Mouse (Mus musculus) forebrain, embryonic 11.5 days (tissue): Measurements from ENCODE around the gene Sorcs3. TPM values are rescaled to one million over a fixed set of nuclear protein-coding genes. Genes with fewer than 3 reads are reported as not detected.

Source experiments
- ATAC-seq: fragments of 200-750 bp; cut with Nextera tagmentation; replicated peaks from 2 replicates; pipeline ENCODE4 v1.8.0; 2017; ENCODE audit warnings: moderate TSS enrichment; ENCODE audit not compliant: low FRiP score
- DNase-seq: peaks from one replicate; pipeline ENCODE4 v3.0.0-alpha.2; 2017; ENCODE audit warnings: low spot score
- H3K27ac ChIP-seq: fragments of 300-500 bp; sonication (generic); 2 replicates; pipeline ENCODE4 v1.5.1; 2014; ENCODE audit warnings: low read depth, low read length
- H3K27me3 ChIP-seq: fragments of 300-500 bp; sonication (generic); 2 replicates; pipeline ENCODE4 v1.6.1; 2014; ENCODE audit warnings: mild to moderate bottlenecking, low read length, mixed read lengths; ENCODE audit not compliant: control insufficient read depth, insufficient read depth
- H3K36me3 ChIP-seq: fragments of 300-500 bp; sonication (generic); 2 replicates; pipeline ENCODE4 v1.6.1; 2014; ENCODE audit warnings: mild to moderate bottlenecking, low read length, moderate library complexity, mixed read lengths; ENCODE audit not compliant: control insufficient read depth, insufficient read depth
- H3K4me1 ChIP-seq: fragments of 300-500 bp; sonication (generic); replicated peaks from 2 replicates; pipeline ENCODE4 v1.6.1; 2014; ENCODE audit warnings: low read length, mixed read lengths; ENCODE audit not compliant: control insufficient read depth, insufficient read depth
- H3K4me2 ChIP-seq: fragments of 300-500 bp; sonication (generic); 2 replicates; pipeline ENCODE4 v1.6.1; 2014; ENCODE audit warnings: low read depth, mild to moderate bottlenecking, low read length, moderate library complexity, mixed read lengths; ENCODE audit not compliant: severe bottlenecking
- H3K4me3 ChIP-seq: fragments of 300-500 bp; sonication (generic); 2 replicates; pipeline ENCODE4 v1.5.1; 2014; ENCODE audit warnings: low read depth, low read length
- H3K9ac ChIP-seq: fragments of 300-500 bp; sonication (generic); 2 replicates; pipeline ENCODE4 v1.6.1; 2014; ENCODE audit warnings: low read length
- H3K9me3 ChIP-seq: fragments of 300-500 bp; sonication (generic); 2 replicates; pipeline ENCODE4 v1.6.1; 2016; ENCODE audit warnings: low read length, mixed read lengths; ENCODE audit not compliant: control insufficient read depth
- WGBS: fragments of 180-500 bp; shearing (Covaris S2); extraction: QIAGEN DNeasy Blood & Tissue Kit; methylation state at CpG from one replicate; pipeline ENCODE4 v1.1.7; 2014; 5-methylcytosine and 5-hydroxymethylcytosine counted together
- polyA plus RNA-seq: library from polyadenylated mRNA; unstranded; fragments of >200 nt; fragmentation: Nextera tagmentation; extraction: Ambion mirVana; gene quantifications from 2 replicates; pipeline ENCODE4 v1.2.1, GENCODE M21; 2014

Sorcs3 gene
- 2.1 and 2.2 TPM in 2 replicates for polyA plus RNA-seq

DNA sequence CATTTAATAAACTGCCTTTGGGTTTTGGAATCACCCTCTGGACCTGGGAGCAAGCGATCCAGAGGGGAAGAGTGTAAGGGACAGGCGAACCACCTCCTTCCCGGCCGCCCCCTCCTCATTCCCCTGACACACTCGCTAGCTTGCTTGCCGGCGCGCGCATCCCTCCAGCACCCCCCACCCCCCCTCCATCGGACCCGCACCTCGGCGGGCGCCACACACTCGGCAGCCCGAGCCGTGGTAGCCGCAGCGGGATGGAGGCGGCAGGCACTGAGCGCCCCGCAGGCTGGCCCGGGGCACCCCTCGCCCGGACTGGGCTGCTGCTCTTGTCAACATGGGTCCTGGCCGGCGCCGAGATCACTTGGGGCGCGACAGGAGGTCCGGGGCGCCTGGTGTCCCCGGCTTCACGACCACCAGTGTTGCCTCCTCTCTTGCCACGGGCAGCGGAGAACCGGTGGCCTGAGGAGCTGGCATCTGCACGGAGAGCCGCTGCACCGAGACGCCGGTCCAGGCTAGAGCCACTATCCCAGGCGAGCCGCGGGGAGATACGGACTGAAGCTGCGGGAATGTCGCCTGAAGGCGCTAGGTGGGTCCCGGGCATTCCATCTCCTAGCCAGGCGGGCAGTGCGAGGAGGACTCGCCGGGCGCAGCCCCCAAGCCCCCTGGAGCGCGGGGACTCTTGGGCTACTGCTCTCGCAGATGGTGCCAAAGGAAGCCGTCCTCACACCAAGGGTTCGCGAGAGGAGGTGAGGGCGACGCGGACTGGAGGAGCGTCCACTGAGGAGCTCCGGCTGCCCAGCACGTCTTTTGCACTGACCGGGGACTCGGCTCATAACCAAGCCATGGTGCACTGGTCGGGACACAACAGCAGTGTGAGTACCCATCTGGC, at the start of gene Sorcs3:
Sorcs3 (plus strand) TSS at position 97 of the 886 bp plus-strand sequence.
- Histone ChIP-seq H3K27me3 (peaks cover 33% of the 10 kb centered on the region), H3K9ac (peak within 1 kb of the TSS; percentile 62), H3K4me1 (peaks cover 11% of the 10 kb centered on the region; the same call in 1 of the 2 replicates), H3K4me2 (peak within 1 kb of the TSS; percentile 99), H3K9me3 (no peaks in the 10 kb centered on the region), H3K27ac (no peak within 1 kb of the TSS), H3K36me3 (no peaks in the 10 kb centered on the region), H3K4me3 (peak within 1 kb of the TSS; percentile 55)
- ATAC-seq (peak; percentile 47), DNase-seq (peak; percentile 79)
- under 1% methylated on average over 68 of the region's 70 CpGs for WGBS

- Histone ChIP-seq H3K9ac (no peak overlapping the region), H3K4me3 (no peak overlapping the region), H3K9me3 (no peaks in the 10 kb centered on the region), H3K27ac (no peak overlapping the region), H3K36me3 (no peaks in the 10 kb centered on the region), H3K4me1 (no peaks in the 10 kb centered on the region), H3K27me3 (no peaks in the 10 kb centered on the region), H3K4me2 (no peak overlapping the region)
- WGBS: 95% methylated on average over 3 of the region's 3 CpGs
- ATAC-seq (no peak), DNase-seq (no peak)
These were observed 40.5 kb upstream of the Sorcs3 start for GRCm38 (mm10) chr19:48165341-48165740.

- H3K36me3 ChIP-seq: no peaks in the 10 kb centered on the region
- WGBS: 43% methylated on average over 1 of the region's 1 CpGs
- DNase-seq (no peak), ATAC-seq (no peak)
- no peaks in the 10 kb centered on the region for H3K27me3 ChIP-seq
- H3K4me3 ChIP-seq: no peak overlapping the region
- H3K9me3 ChIP-seq: no peaks in the 10 kb centered on the region
- H3K27ac ChIP-seq: no peak overlapping the region
- no peaks in the 10 kb centered on the region for H3K4me1 ChIP-seq
- H3K9ac ChIP-seq: no peak overlapping the region
- H3K4me2 ChIP-seq: no peak overlapping the region
These were observed 38.7 kb upstream of the Sorcs3 start for GRCm38 (mm10) chr19:48167110-48167509.

- H3K9me3 ChIP-seq: no peaks in the 10 kb centered on the region
- H3K27me3 ChIP-seq: no peaks in the 10 kb centered on the region
- no peak overlapping the region for H3K9ac ChIP-seq
- H3K4me1 ChIP-seq: no peaks in the 10 kb centered on the region
- H3K27ac ChIP-seq: no peak overlapping the region
- ATAC-seq (no peak), DNase-seq (peak; percentile 63)
- WGBS: 60% methylated on average over 5 of the region's 5 CpGs
- no peak overlapping the region for H3K4me2 ChIP-seq
- H3K4me3 ChIP-seq: no peak overlapping the region
- H3K36me3 ChIP-seq: no peaks in the 10 kb centered on the region
These were observed 37.5 kb upstream of the Sorcs3 start for GRCm38 (mm10) chr19:48168284-48168683.

- DNase-seq (no peak), ATAC-seq (no peak)
- no peaks in the 10 kb centered on the region for H3K9me3 ChIP-seq
- no peak overlapping the region for H3K9ac ChIP-seq
- H3K4me3 ChIP-seq: no peak overlapping the region
- no peak overlapping the region for H3K4me2 ChIP-seq
- H3K4me1 ChIP-seq: no peaks in the 10 kb centered on the region
- no peaks in the 10 kb centered on the region for H3K36me3 ChIP-seq
- 71% methylated on average over 4 of the region's 4 CpGs for WGBS
- no peak overlapping the region for H3K27ac ChIP-seq
- H3K27me3 ChIP-seq: no peaks in the 10 kb centered on the region
These were observed 31.1 kb upstream of the Sorcs3 start for GRCm38 (mm10) chr19:48174717-48175116.

DNA sequence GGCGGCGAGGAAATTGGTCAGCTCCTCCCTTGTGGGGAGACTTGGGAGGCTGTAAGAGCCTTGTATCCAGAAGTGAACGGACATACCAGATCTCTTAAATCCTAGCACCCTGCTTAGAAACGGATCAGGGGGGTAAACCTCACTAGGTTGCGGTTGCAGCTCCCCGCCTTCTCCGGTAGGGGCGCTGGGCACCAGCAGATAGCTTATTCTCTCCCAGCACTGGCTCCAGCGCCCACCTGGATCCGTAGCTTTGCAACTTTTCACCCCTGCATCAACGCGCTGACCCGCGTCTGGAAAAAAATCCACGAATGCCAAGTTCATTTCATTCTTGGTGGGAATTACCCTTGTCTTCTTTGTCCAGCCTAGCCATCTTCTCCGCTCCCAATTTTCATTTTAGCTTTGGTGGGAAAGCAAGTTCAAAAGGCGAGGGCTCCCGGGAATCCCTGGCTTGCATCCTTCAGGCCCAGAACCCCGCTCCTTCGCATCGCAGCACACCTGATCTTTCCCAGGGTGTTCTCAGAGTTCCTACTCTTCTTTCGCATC, 1.8 kb upstream of the Sorcs3 start:
- Histone ChIP-seq H3K4me3 (no peak overlapping the region), H3K36me3 (no peaks in the 10 kb centered on the region), H3K27me3 (peaks cover 27% of the 10 kb centered on the region), H3K9me3 (no peaks in the 10 kb centered on the region), H3K27ac (no peak overlapping the region), H3K9ac (no peak overlapping the region), H3K4me1 (peaks cover 11% of the 10 kb centered on the region; the same call in 1 of the 2 replicates), H3K4me2 (peak overlapping the region; percentile 99; the same call in 1 of the 2 replicates)
- WGBS: 2% methylated on average over 22 of the region's 22 CpGs
- DNase-seq: peak; percentile 85
- no peak for ATAC-seq

GRCm38 (mm10) chr19:48204476-48204875, 1.3 kb upstream of the Sorcs3 start:
- Histone ChIP-seq H3K4me2 (peak overlapping the region; percentile 99), H3K27me3 (peaks cover 29% of the 10 kb centered on the region), H3K4me3 (peak overlapping the region; percentile 55), H3K9ac (no peak overlapping the region), H3K27ac (no peak overlapping the region), H3K36me3 (no peaks in the 10 kb centered on the region), H3K4me1 (peaks cover 11% of the 10 kb centered on the region; the same call in 1 of the 2 replicates), H3K9me3 (no peaks in the 10 kb centered on the region)
- ATAC-seq: 0 out of 2 replicates have a peak, but pooled peaks have one; percentile 16
- peak; percentile 64 for DNase-seq
- WGBS: under 1% methylated on average over 8 of the region's 8 CpGs

DNA sequence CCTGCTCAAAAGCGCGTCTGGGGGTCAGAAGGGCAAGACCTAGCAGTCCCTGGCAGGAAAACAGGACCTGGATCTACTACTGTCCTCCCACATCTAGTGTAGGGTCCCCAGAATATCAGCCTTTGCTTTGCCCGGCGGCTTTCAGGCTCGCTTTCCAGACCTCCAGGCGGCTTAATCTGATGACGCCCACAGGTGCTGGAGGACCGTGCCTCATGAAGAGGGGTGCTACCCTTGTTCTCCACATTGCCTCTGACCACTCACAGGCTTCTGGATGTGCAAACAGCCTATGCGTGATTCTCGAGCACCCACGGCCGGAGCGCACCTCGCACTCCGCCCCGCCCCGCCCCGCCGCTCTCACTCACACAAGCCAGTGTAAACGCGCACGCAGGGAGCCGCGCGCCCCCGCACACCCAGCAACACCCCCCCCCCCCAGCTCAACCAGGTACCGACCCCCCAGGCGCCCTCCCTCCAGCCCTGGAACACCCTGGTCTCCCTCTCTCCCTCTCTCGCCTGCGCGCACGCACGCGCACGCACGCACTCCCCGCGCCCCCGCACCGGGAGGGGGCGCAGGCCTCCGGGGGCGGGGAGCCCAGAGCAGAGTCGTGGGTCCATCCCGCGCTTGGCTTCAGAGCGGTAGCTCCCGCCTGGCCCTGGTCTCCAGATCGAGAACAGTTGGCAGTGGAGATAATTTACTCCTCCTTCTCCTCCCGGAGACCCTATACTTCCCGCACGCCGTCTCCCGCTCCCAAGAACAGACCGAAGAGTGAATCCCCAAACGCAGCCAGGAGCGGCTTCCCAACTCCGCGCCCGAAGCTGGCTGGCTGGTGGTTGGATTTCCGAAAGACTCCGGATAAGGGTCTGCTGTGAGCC, 698 bp upstream of the Sorcs3 start:
- Histone ChIP-seq H3K4me3 (peak overlapping the region; percentile 55), H3K36me3 (no peaks in the 10 kb centered on the region), H3K27me3 (peaks cover 33% of the 10 kb centered on the region), H3K27ac (no peak overlapping the region), H3K4me2 (peak overlapping the region; percentile 99), H3K9ac (peak overlapping the region; percentile 51), H3K9me3 (no peaks in the 10 kb centered on the region), H3K4me1 (peaks cover 11% of the 10 kb centered on the region; the same call in 1 of the 2 replicates)
- under 1% methylated on average over 48 of the region's 62 CpGs for WGBS
- peak; percentile 45 for ATAC-seq
- DNase-seq: peak; percentile 67
